Mouse (Mus musculus): ENCODE data around the gene Myo1b. TPM values are rescaled to one million over a fixed set of nuclear protein-coding genes. Genes with fewer than 3 reads are reported as not detected.
A peak's percentile ranks its signal among the peaks of the same experiment; 100 is the strongest.
"Not testable (repeated sequence)": the region's sequence is repeated elsewhere in the genome, so short reads cannot be mapped to it uniquely, and the experiment has no call there.

The Myo1b gene
- total RNA-seq, 2 experiments from 2014 or later, result 10.7 to 14.6 TPM

- DNase-seq, result no peak
These were observed 19.9 kb downstream of the Myo1b start for GRCm38 (mm10) chr1:51895961-51896360.

- DNase-seq, result no peak
These were observed 21.1 kb downstream of the Myo1b start for GRCm38 (mm10) chr1:51894721-51895120.

GRCm38 (mm10) chr1:51893521-51894355 is 22.1 kb downstream of the Myo1b start:
- DNase-seq, result no peak

GRCm38 (mm10) chr1:51892005-51892404 is 23.9 kb downstream of the Myo1b start:
- no peak for DNase-seq

GRCm38 (mm10) chr1:51888046-51888813 is 27.6 kb downstream of the Myo1b start:
- no peak for DNase-seq

GRCm38 (mm10) chr1:51885356-51885983 is 30.4 kb downstream of the Myo1b start:
- DNase-seq, result no peak

- DNase-seq, result no peak
These were observed 32.7 kb downstream of the Myo1b start for GRCm38 (mm10) chr1:51883211-51883610.

GRCm38 (mm10) chr1:51882752-51883151 is 33.1 kb downstream of the Myo1b start:
- DNase-seq, result no peak

GRCm38 (mm10) chr1:51879927-51880814 is 35.7 kb downstream of the Myo1b start:
- DNase-seq, result no peak

GRCm38 (mm10) chr1:51879333-51879770 is 36.5 kb downstream of the Myo1b start:
- peak; percentile 31 for DNase-seq

- DNase-seq, result no peak
These were observed 40.2 kb downstream of the Myo1b start for GRCm38 (mm10) chr1:51875462-51876225.

GRCm38 (mm10) chr1:51872493-51873261 is 43.2 kb downstream of the Myo1b start:
- no peak for DNase-seq

- DNase-seq, result not testable (repeated sequence)
These were observed 44.6 kb downstream of the Myo1b start for GRCm38 (mm10) chr1:51871234-51871633.

GRCm38 (mm10) chr1:51862828-51863421 is 52.9 kb downstream of the Myo1b start:
- DNase-seq, result no peak

GRCm38 (mm10) chr1:51860837-51861236 is 55.0 kb downstream of the Myo1b start:
- DNase-seq, result no peak

- no peak for DNase-seq
These were observed 58.9 kb downstream of the Myo1b start for GRCm38 (mm10) chr1:51856946-51857345.

GRCm38 (mm10) chr1:51856245-51856915 is 59.5 kb downstream of the Myo1b start:
- no peak for DNase-seq

- no peak for DNase-seq
These were observed 60.2 kb downstream of the Myo1b start for GRCm38 (mm10) chr1:51855541-51856244.
